Mouse (Mus musculus) ovary, postnatal 36 days (tissue): ENCODE data around the gene Stxbp5.

ENCODE experiments used
- DNase-seq: peaks from one replicate; pipeline ENCODE4 v3.0.0; 2022; ENCODE audit warnings: low spot score, mixed read lengths

The Stxbp5 gene

GRCm38 (mm10) chr10:9754893-9755541, 145.9 kb downstream of the Stxbp5 start:
- peak; percentile 38 for DNase-seq

GRCm38 (mm10) chr10:9733861-9734260, 167.0 kb downstream of the Stxbp5 start:
- no peak for DNase-seq

GRCm38 (mm10) chr10:9732065-9732749, 168.7 kb downstream of the Stxbp5 start:
- no peak for DNase-seq

DNA sequence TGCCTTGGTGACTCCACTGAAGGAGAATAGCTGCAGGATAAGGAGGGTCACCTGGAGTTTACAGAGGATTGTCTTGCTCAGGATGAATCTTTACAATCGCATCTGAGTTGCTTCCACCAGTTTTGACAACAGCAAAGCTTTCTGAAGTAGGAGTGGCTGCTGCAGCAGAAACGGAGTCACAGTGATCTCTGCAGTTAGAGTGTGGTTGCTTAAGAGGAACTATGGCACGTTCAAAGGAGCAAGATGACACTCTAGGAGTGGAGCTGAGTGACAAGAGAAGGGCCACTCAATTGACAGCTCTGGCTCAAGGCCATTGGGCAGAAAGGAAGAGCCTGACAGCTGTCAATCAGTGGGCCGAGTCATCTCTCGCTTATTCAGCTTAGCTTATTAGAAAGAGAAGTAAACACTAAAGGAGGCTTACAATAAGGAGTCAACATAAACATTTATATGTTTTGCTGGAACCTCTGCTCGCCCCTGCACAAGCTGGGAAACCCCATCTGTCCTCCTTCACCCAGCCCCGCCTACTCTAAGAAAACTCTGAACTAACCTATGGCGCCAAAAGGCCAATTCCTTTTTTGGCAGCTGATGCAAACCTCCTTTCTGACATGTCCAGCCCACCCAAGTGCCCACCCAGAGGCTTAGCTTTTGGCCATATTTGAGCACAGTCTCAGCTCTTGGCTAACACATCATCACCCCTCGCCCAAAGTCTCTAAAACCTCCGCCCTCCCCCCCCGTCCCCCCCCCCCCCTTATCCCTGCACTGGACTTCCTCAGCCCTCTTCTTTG, 178.2 kb downstream of the Stxbp5 start:
- DNase-seq: no peak

- no peak for DNase-seq
Measured at GRCm38 (mm10) chr10:9720027-9720426, 180.9 kb downstream of the Stxbp5 start.

DNA sequence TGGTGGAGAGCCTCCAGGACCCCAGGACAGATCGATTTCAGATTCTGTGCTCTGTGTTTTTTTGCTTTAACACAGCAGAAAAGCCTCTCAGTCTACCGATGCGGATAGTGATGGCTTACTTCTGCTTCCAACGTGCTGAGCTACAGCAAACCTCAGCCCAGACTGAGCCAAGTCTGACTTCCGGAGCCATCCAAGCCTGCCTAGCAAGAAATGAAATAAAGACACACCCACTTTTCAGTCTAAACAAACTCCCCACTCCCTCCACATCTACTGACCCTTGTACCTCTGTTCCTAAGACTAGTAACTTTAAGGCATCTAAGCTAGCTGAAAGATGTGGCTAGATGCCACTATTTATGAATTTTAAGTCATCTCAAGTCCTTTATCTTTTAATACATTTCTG, 182.8 kb downstream of the Stxbp5 start:
- no peak for DNase-seq
